Mouse (Mus musculus): Measurements from ENCODE around the gene Slc25a44. TPM values are rescaled to one million over a fixed set of nuclear protein-coding genes. Genes with fewer than 3 reads are reported as not detected.

The Slc25a44 gene
- polyA plus RNA-seq, 1 experiment from 2014 or later, result 18.0 TPM

DNA sequence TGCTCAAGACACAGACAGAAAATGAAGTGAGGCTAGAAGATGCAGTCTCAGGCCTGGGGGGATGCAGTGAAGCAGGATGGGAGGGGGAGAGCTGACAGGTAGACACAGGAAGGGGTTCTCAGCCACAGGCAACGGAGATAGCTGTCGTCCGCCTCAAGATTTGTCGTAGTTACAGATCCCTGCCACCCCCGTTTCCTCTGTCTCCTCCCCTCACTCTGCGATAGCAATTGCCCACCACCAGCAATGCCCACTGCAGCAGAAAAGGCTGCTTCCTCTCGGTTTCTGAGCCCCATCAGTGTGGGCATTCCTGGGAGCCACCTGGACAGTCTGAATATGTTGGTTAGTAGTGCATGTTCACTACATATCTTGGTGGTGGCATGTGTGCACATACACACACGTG is 28.4 kb upstream of the Slc25a44 start:
- no peak overlapping the region for H3K4me2 ChIP-seq (ENCODE audit: low read depth, low read length)
- H3K27ac ChIP-seq (ENCODE audit: low read length), result no peak overlapping the region
- H3K36me3 ChIP-seq (ENCODE audit: control insufficient read depth, insufficient read depth, low read length), result no peaks in the 10 kb centered on the region
- no peaks in the 10 kb centered on the region for H3K27me3 ChIP-seq (ENCODE audit: control insufficient read depth, insufficient read depth, low read length)
- peaks cover 24% of the 10 kb centered on the region for H3K4me1 ChIP-seq (ENCODE audit: control insufficient read depth, insufficient read depth, low read length)
- H3K4me3 ChIP-seq (replicated peaks; ENCODE audit: low read length), result no peak overlapping the region
- no peak for ATAC-seq (ENCODE audit: insufficient read depth, low FRiP score)
- no peaks in the 10 kb centered on the region for H3K9me3 ChIP-seq (replicated peaks; ENCODE audit: control insufficient read depth, low read length)
- WGBS, result 48% methylated on average over 8 of the region's 8 CpGs
- H3K9ac ChIP-seq (ENCODE audit: low read length), result no peak overlapping the region

DNA sequence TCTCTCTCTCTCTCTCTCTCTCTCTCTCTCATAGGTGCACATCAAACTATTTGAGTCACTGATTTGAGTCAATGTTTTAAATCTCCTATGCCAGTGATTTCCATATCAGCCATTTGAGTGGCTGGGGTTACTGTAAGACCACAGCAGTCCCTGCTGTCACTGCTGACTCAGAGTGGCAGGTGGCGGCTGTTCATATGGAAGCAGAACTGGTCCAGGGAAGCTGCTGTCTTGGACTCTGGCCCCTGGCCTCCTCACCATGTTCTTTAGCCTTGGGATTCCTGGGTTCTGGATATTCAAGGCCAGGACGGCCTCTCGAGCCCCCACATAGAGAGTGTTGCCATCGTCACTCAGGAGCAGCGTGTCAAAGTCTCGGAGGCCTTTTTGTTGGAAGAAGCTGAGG is 27.8 kb upstream of the Slc25a44 start:
- no peak overlapping the region for H3K9ac ChIP-seq (ENCODE audit: low read length)
- no peak overlapping the region for H3K27ac ChIP-seq (ENCODE audit: low read length)
- no peaks in the 10 kb centered on the region for H3K27me3 ChIP-seq (ENCODE audit: control insufficient read depth, insufficient read depth, low read length)
- no peak overlapping the region for H3K4me2 ChIP-seq (ENCODE audit: low read depth, low read length)
- H3K4me1 ChIP-seq (ENCODE audit: control insufficient read depth, insufficient read depth, low read length), result peaks cover 26% of the 10 kb centered on the region
- ATAC-seq (ENCODE audit: insufficient read depth, low FRiP score), result no peak
- H3K36me3 ChIP-seq (ENCODE audit: control insufficient read depth, insufficient read depth, low read length), result no peaks in the 10 kb centered on the region
- 82% methylated on average over 6 of the region's 6 CpGs for WGBS
- H3K9me3 ChIP-seq (replicated peaks; ENCODE audit: control insufficient read depth, low read length), result no peaks in the 10 kb centered on the region
- H3K4me3 ChIP-seq (replicated peaks; ENCODE audit: low read length), result no peak overlapping the region

DNA sequence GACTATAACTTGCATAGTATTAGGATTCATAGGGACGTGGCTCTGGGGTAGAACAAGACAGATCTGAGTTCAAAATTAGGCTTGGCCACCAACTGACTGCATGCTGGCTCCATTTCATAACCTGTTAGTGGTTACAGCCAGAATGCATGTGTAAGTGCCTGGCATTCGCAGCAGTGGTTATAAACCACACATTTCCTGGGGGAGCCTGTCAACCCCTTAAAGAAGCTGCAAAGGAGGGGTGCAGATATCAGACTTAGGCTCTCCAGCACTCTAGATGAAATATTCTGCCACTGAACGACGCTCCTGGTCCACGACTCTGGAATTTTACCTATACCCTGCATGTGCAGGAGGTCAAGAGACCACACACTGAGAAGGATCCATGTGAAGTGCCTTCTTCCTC is 27.3 kb upstream of the Slc25a44 start:
- Histone ChIP-seq H3K36me3 (ENCODE audit: control insufficient read depth, insufficient read depth, low read length) (no peaks in the 10 kb centered on the region), H3K27me3 (ENCODE audit: control insufficient read depth, insufficient read depth, low read length) (no peaks in the 10 kb centered on the region), H3K9ac (ENCODE audit: low read length) (no peak overlapping the region), H3K9me3 (replicated peaks; ENCODE audit: control insufficient read depth, low read length) (no peaks in the 10 kb centered on the region), H3K4me3 (replicated peaks; ENCODE audit: low read length) (no peak overlapping the region), H3K27ac (ENCODE audit: low read length) (no peak overlapping the region), H3K4me1 (ENCODE audit: control insufficient read depth, insufficient read depth, low read length) (peaks cover 26% of the 10 kb centered on the region), H3K4me2 (ENCODE audit: low read depth, low read length) (no peak overlapping the region)
- no peak for ATAC-seq (ENCODE audit: insufficient read depth, low FRiP score)
- WGBS, result 69% methylated on average over 5 of the region's 5 CpGs

DNA sequence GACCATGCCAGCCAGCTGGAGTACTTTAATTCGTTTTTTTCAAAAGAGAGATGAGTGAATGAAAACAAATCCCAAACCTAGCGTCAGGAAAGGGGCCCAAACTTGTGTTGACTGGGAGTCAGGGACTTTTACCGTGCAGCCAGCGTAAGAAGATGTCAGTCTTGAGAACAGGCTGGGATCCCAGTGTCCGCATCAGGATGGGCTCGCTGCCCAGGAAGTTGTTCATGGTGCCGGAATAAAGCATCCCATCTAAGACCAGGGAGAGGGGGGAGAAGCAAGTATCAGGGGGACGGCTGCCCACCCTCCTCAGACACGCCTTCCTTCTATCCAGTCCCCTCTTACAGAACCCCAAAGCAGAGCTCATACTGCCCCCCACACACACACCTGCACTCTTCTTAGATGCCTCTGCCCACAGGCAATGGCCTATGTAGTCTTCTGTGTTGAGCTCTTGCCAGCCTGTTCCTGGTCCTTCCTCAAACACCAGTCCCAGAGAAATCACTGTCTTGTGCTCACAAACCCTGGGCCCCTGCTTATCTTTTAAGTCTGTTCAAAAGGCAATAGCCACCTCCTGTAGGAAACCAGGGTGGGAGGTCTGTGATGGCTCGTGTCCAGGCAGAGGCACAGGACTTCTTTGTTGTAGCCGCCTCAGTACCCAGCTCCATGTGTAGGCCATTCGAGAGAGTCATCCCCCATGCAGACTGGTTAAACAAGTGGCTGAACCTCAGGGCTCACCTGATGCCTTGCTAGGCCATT is 25.6 kb upstream of the Slc25a44 start:
- Histone ChIP-seq H3K9ac (ENCODE audit: low read length) (no peak overlapping the region), H3K4me3 (replicated peaks; ENCODE audit: low read length) (no peak overlapping the region), H3K27me3 (ENCODE audit: control insufficient read depth, insufficient read depth, low read length) (no peaks in the 10 kb centered on the region), H3K36me3 (ENCODE audit: control insufficient read depth, insufficient read depth, low read length) (no peaks in the 10 kb centered on the region), H3K9me3 (replicated peaks; ENCODE audit: control insufficient read depth, low read length) (no peaks in the 10 kb centered on the region), H3K4me1 (ENCODE audit: control insufficient read depth, insufficient read depth, low read length) (peaks cover 22% of the 10 kb centered on the region), H3K4me2 (ENCODE audit: low read depth, low read length) (no peak overlapping the region), H3K27ac (ENCODE audit: low read length) (no peak overlapping the region)
- WGBS, result 61% methylated on average over 12 of the region's 12 CpGs
- ATAC-seq (ENCODE audit: insufficient read depth, low FRiP score), result no peak

DNA sequence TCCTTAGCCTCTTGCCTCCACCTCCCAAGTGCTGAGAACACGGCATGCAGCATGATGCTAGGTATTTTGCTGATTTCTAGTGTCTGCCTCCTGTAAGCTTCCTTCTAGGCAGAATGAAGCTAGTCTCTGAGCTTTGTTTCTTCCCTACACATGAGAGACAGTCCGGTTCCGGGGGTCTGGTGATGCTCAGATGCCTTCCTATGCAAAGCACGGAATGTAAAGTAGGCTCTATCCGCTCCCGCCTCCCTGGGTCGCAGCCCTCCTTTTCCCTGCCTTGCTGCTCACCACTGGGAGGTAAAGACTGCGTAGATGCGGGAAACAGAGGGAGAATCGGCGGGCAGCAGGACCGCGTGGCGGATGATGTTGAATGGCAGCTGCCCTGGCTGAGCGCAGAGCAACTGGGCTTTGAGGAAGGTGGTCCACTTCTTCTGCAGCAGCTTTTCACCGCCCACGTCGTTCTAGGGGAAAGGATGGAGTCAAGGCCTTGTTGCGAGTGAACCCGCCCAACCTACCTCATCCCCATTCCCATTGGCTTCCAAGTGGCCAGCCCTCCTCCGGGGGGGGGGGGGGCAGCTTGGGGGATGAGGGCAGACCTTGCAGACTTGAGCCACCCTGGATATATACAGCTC is 24.6 kb upstream of the Slc25a44 start:
- H3K27ac ChIP-seq (ENCODE audit: low read length), result no peak overlapping the region; the same call in 1 of the 2 replicates
- WGBS, result 20% methylated on average over 21 of the region's 21 CpGs
- H3K4me2 ChIP-seq (ENCODE audit: low read depth, low read length), result peak overlapping the region; percentile 46
- no peaks in the 10 kb centered on the region for H3K27me3 ChIP-seq (ENCODE audit: control insufficient read depth, insufficient read depth, low read length)
- H3K9ac ChIP-seq (ENCODE audit: low read length), result peak overlapping the region; percentile 58
- 0 out of 2 replicates have a peak, but pooled peaks have one; percentile 6 for ATAC-seq (ENCODE audit: insufficient read depth, low FRiP score)
- H3K9me3 ChIP-seq (replicated peaks; ENCODE audit: control insufficient read depth, low read length), result no peaks in the 10 kb centered on the region
- peak overlapping the region; percentile 33 for H3K4me3 ChIP-seq (replicated peaks; ENCODE audit: low read length)
- peaks cover 22% of the 10 kb centered on the region for H3K4me1 ChIP-seq (ENCODE audit: control insufficient read depth, insufficient read depth, low read length)
- H3K36me3 ChIP-seq (ENCODE audit: control insufficient read depth, insufficient read depth, low read length), result no peaks in the 10 kb centered on the region

DNA sequence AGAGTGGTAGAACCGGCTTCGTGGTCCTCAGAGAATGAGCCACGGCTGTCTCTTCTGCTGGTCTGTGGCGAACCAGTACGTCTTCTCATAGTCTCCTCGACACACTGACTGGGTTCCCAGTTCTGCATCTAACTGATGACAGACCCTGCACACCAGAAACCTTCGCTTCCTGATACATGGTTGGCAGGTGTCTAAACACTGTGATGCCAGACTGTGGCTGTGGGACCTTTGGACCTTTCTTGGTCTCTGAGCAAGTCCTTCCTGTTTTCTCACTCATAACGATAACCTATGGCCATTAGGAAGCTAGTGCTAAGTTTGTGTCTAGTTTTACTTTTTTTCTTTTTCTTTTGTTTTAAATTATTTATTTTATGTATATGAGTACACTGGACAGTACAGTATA is 23.5 kb upstream of the Slc25a44 start:
- Histone ChIP-seq H3K4me3 (replicated peaks; ENCODE audit: low read length) (no peak overlapping the region), H3K4me2 (ENCODE audit: low read depth, low read length) (no peak overlapping the region), H3K36me3 (ENCODE audit: control insufficient read depth, insufficient read depth, low read length) (no peaks in the 10 kb centered on the region), H3K9me3 (replicated peaks; ENCODE audit: control insufficient read depth, low read length) (no peaks in the 10 kb centered on the region), H3K27ac (ENCODE audit: low read length) (peak overlapping the region; percentile 15; the same call in 1 of the 2 replicates), H3K9ac (ENCODE audit: low read length) (no peak overlapping the region), H3K27me3 (ENCODE audit: control insufficient read depth, insufficient read depth, low read length) (no peaks in the 10 kb centered on the region), H3K4me1 (ENCODE audit: control insufficient read depth, insufficient read depth, low read length) (peaks cover 22% of the 10 kb centered on the region)
- 82% methylated on average over 8 of the region's 8 CpGs for WGBS
- no peak for ATAC-seq (ENCODE audit: insufficient read depth, low FRiP score)

- no peaks in the 10 kb centered on the region for H3K27me3 ChIP-seq (ENCODE audit: control insufficient read depth, insufficient read depth, low read length)
- H3K4me2 ChIP-seq (ENCODE audit: low read depth, low read length), result no peak overlapping the region
- no peak overlapping the region for H3K9ac ChIP-seq (ENCODE audit: low read length)
- no peaks in the 10 kb centered on the region for H3K36me3 ChIP-seq (ENCODE audit: control insufficient read depth, insufficient read depth, low read length)
- no peaks in the 10 kb centered on the region for H3K9me3 ChIP-seq (replicated peaks; ENCODE audit: control insufficient read depth, low read length)
- peak overlapping the region; percentile 15; the same call in 1 of the 2 replicates for H3K27ac ChIP-seq (ENCODE audit: low read length)
- H3K4me1 ChIP-seq (ENCODE audit: control insufficient read depth, insufficient read depth, low read length), result peaks cover 22% of the 10 kb centered on the region
- peak; percentile 35; the same call in 1 of the 2 replicates for ATAC-seq (ENCODE audit: insufficient read depth, low FRiP score)
- WGBS, result 51% methylated on average over 8 of the region's 8 CpGs
- H3K4me3 ChIP-seq (replicated peaks; ENCODE audit: low read length), result no peak overlapping the region
These were observed 22.8 kb upstream of the Slc25a44 start for GRCm38 (mm10) chr3:88447676-88448183.

DNA sequence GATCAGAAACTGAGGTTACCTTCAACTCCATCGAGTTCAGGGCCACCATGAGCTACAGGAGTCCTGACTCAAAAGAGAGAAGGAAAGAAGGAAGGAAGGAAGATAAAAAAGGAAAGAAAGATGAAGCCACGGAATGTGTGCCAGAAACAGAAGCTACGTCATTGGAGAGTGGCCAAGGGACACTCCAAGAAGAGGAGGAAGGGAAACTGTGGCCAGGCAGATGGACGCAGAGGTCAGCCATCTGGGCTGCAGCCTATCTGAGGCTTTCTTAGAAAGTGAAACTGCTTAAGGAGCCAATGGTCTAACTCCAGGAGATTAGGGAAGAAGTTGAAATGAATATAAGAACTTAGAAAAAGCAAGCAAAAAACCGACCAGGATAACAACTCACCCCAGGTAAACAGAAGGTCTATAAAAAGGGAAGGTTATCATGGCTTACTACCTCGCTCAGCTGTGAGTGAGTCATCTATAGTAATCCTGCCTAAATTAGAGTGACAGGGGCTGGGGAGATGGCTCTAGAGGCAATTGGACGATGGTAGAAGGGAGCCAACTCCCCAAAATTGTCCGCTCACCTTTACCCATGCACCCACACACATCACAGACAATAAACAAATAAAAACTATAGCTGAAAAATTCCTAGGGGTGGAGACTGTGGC is 21.7 kb upstream of the Slc25a44 start:
- Histone ChIP-seq H3K4me1 (ENCODE audit: control insufficient read depth, insufficient read depth, low read length) (peaks cover 22% of the 10 kb centered on the region), H3K27me3 (ENCODE audit: control insufficient read depth, insufficient read depth, low read length) (no peaks in the 10 kb centered on the region), H3K27ac (ENCODE audit: low read length) (no peak overlapping the region), H3K9me3 (replicated peaks; ENCODE audit: control insufficient read depth, low read length) (no peaks in the 10 kb centered on the region), H3K4me2 (ENCODE audit: low read depth, low read length) (no peak overlapping the region), H3K9ac (ENCODE audit: low read length) (no peak overlapping the region), H3K36me3 (ENCODE audit: control insufficient read depth, insufficient read depth, low read length) (no peaks in the 10 kb centered on the region), H3K4me3 (replicated peaks; ENCODE audit: low read length) (no peak overlapping the region)
- WGBS, result 54% methylated on average over 8 of the region's 8 CpGs
- no peak for ATAC-seq (ENCODE audit: insufficient read depth, low FRiP score)

GRCm38 (mm10) chr3:88442888-88443287 is 17.9 kb upstream of the Slc25a44 start:
- Histone ChIP-seq H3K36me3 (ENCODE audit: control insufficient read depth, insufficient read depth, low read length) (no peaks in the 10 kb centered on the region), H3K9ac (ENCODE audit: low read length) (no peak overlapping the region), H3K4me2 (ENCODE audit: low read depth, low read length) (no peak overlapping the region), H3K4me1 (ENCODE audit: control insufficient read depth, insufficient read depth, low read length) (peaks cover 13% of the 10 kb centered on the region), H3K9me3 (replicated peaks; ENCODE audit: control insufficient read depth, low read length) (no peaks in the 10 kb centered on the region), H3K27ac (ENCODE audit: low read length) (no peak overlapping the region), H3K27me3 (ENCODE audit: control insufficient read depth, insufficient read depth, low read length) (no peaks in the 10 kb centered on the region), H3K4me3 (replicated peaks; ENCODE audit: low read length) (no peak overlapping the region)
- peak; percentile 87 for ATAC-seq (ENCODE audit: insufficient read depth, low FRiP score)
- WGBS, result 54% methylated on average over 7 of the region's 7 CpGs

All from stomach, embryonic 16.5 days (tissue).